Mouse (Mus musculus) erythroblast, embryonic 14.5 days (primary cell): ENCODE data around the gene Gpr146.

ENCODE experiments used
- GATA1 ChIP-seq: IDR thresholded peaks from 2 replicates; pipeline ENCODE4 v1.6.1; 2012; ENCODE audit warnings: low read length, inconsistent platforms, mixed read lengths
- TAL1 ChIP-seq: IDR thresholded peaks from 3 replicates; pipeline ENCODE4 v1.6.1; 2012; ENCODE audit warnings: low read length, inconsistent platforms, mixed read lengths

GRCm38 (mm10) chr5:139364260-139364910 lies 13.1 kb upstream of the Gpr146 start:
- TF ChIP-seq GATA1: no peak
- no peak for TF ChIP-seq TAL1
